Mouse (Mus musculus): Measurements from ENCODE around the gene 1700020A23Rik.
"Not testable (repeated sequence)": the region's sequence is repeated elsewhere in the genome, so short reads cannot be mapped to it uniquely, and the experiment has no call there.

Gene 1700020A23Rik

DNA sequence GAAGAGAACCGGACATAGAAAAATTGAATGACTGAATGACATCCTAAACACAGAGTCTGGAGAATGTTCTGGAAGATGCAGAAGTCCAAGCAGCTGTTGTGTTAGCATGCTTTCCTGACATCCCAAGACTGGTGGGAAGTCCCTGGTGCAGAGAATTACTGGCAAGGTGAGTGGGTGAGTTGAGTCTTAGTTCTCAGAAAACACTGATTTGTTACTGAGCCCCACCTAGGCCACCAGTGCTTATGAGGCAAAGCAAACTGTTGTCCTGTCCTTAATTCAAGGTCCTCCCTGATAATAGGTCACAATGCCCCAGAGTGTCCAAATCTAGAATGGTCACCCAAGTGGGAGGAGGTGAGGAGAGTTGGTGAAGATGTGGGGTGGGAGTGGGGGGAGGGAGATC is at the start of gene 1700020A23Rik, which contains the start of gene Gm28372:
1700020A23Rik (plus strand) TSS at position 321 of the 400 bp plus-strand sequence.
Gm28372 (plus strand) TSS at position 301 of the 400 bp plus-strand sequence.
- DNase-seq (ENCODE audit: low read depth, low spot score), result no peak

DNA sequence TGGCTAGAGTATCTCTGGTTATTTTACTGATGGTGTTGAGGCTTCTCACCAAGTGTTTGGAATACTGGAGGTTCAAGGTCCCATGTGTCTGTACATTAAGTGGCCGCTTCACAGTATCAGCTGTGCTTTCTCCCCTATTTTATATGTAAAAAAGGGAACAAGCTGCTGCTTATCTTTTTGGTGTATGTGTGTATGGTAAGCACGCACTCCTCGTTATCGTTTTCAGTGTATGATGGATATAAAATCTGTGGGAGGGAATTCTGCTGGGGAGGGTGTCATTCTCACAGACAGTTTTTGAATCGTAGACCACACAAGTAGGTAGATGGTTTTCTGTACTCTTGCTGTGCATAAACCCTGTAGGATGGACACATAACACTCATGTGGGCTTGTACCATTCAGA is 47.5 kb upstream of the 1700020A23Rik start:
- no peak for DNase-seq (ENCODE audit: low read depth, low spot score)

DNA sequence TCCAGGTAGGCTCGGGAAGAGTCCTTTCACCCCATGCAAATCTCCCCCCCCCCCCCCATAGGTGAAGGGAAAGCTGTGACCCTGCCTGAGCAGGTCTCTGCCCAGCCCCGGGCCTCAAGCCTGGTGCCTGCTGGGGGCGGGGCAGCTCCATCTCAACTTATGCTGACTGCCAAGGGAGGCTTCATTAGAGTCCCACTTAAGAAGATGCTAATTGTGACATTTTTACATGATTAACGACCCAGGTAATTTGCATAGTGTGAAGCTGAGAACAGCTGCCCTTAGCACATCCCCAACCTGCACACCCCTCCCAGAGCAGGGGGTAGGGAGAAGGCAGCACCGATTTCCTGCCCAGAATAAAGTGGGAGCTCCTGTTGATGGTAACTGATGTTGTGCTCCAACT is 46.2 kb upstream of the 1700020A23Rik start:
- no peak for DNase-seq (ENCODE audit: low read depth, low spot score)

DNA sequence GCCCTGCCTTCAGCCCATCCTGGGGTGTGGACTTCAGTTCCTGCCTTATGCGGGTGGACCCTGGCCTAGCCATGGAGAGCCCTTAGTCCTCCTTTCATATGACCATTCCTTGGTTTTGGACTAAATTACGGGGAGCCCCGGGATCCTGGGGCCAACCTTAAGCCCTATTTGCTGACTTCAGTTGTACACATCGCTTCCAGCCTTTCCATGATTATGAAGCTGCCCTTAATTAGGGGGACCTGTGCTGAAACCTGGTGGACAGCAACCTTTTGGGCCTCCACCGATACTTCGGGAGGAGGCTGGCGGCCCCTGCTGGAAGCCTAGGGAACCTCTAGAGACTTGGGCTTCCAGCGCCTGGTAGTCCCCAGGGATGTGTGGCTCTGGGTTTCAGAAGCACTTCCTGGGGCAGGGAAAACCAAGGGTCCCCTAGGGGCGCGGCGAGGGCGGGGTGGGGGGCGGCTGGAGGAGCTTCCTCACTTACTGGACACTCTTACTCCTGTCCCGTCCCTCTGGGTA is 42.5 kb upstream of the 1700020A23Rik start:
- DNase-seq (ENCODE audit: low read depth, low spot score), result no peak

DNA sequence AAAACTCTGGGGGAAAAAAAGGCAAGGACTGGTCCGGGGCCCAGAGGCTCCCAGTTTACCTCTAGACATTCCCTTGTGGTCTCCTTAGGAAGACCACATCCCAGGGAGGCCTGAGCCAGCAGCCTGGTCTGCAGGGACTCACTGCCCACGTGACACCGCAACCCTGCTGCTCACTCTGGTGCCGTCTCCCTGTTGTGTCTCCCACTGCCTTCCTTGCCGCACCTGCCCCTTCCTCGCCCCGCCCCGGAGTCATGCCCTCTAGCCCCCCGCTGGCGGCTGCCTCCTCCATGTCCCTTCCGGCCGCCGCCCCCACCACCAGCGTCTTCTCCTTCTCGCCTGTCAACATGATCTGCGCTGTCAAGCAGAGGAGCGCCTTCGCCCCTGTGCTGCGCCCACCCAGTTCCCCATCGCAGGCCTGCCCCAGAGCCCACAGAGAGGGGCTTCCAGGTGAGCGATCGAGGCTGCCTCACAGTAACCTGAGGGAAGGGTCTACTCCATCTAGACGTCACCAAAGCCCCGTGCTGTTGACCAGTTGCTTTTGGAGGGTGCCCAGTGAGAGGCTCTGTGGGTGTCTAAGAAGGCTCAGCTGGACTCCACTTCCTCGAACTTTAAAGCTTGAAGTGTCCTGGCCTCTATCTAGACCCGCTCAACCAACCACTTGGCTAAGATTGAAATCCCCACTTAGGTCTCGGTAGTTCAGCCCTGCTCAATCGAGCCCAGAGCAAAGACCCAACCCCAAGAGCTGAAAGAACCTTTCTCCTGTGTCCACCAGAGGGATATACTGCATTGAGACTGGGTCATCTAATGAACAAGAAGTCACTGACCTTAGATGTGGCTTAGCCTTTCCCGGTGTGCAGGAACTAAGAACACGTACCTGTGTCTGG is 39.6 kb upstream of the 1700020A23Rik start:
- DNase-seq (ENCODE audit: low read depth, low spot score), result no peak

DNA sequence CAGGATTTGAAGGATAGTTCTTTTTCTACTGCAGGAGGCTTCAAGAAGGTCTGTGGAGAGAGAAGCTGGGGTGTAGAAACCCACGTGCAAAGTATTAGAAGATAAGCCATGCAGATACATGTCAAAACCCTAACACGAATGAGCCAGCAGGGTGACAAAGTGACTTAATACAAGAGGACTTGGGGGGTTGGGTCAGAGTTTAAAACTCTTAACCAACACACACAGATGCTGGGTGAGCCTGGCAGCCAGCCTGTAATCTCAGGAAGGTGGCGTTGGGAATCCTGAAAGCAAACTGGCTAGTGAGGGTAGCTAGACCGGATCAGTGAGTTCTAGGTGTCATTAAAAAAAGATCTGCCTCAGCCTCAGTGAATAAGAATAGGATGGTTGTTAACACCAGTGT is 37.7 kb upstream of the 1700020A23Rik start:
- DNase-seq (ENCODE audit: low read depth, low spot score), result no peak

DNA sequence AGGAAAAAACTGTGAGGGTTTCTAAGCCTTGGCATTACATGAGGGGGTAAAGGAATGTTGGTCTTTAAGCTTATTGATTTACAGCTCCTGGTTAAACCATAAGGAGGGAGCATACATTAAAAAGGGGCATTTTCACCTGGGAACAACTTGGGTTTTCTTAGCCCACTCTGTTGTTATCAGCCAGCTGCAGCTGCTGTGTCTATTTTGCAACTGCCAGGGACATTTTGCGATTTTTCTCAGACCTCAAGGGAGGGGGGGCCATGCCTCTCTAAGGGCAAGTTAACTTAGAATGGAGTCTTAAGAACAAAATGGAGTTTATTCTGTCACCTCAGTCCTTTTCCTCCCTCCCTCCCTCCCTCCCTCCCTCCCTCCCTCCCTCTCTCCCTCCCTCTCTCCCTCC is 32.0 kb upstream of the 1700020A23Rik start:
- DNase-seq (ENCODE audit: low read depth, low spot score), result not testable (repeated sequence)

DNA sequence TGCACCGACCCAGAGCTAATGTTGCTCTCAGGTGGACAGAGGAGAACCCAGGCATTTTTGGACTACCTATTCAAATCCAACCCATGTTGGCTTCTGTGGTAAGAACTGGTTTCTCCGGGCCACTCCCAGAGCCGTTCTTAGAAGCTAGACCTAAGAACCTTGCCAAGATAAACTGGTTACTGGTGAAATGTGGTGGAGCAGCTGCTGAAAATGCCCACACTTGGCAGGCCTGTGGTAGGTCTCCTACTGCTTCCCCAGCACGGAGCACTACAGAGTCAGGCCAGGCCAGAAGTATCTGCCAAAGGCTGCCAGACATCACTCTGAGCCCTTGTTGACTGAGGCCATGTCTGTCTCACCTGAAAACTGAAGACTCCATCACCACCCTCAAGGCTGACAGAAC is 30.1 kb upstream of the 1700020A23Rik start:
- no peak for DNase-seq (ENCODE audit: low read depth, low spot score)

DNA sequence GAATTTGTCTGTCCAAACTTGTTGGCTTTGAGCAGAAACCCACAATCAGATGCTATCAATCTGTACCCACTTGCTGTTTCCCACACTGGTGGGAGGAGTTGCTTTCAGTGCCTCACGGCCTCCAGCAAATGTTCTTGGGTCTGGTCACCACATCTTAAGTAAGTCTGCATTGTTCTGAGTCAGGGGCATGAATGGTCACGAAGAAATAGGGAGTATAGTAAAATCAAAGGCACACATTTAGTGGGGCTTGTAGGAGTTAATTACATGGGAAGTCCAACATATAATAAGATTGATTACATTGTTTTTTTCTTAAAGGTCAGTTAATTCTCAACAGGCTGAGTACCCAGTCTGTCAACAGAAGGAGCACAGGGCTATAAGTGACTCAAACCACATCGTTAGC is 21.9 kb upstream of the 1700020A23Rik start:
- no peak for DNase-seq (ENCODE audit: low read depth, low spot score)

DNA sequence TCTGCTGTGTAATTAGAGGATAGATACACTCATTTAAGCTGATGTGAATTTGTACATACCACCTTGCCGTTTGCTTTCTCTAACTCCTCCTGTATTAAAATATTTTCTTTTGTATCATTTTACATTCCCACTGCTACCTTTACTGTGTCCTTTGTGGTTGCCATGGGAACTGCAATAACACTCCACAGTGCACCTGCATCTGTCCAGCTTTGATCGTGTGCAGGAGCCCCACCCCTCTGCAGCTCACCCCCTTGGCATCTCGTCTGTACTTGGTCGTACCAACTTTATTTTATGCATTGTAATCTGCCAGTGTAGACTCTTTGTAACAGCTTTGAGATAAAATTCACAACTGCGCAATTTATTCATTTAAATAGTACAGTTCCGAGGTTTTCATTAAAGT is 21.2 kb upstream of the 1700020A23Rik start:
- DNase-seq (ENCODE audit: low read depth, low spot score), result no peak

DNA sequence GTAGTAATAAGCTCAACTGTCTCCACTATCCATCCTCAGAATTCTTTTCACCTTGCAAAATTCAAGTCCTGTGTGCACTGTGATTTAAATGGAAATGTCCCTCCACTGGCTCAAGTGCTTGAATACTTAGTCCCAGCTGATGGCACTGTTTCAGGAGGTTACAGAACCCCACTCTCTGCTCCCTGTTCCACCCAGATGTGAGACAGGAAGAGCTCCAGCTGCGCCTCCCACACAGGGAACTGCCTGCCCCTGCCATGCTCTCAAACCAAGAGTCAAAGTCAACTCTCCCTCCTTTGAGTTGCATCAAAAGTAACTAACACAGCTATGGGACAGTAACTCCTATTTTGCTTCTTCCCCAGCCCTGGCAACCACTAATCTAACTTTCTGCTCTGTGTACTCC is 18.8 kb upstream of the 1700020A23Rik start:
- DNase-seq (ENCODE audit: low read depth, low spot score), result no peak

DNA sequence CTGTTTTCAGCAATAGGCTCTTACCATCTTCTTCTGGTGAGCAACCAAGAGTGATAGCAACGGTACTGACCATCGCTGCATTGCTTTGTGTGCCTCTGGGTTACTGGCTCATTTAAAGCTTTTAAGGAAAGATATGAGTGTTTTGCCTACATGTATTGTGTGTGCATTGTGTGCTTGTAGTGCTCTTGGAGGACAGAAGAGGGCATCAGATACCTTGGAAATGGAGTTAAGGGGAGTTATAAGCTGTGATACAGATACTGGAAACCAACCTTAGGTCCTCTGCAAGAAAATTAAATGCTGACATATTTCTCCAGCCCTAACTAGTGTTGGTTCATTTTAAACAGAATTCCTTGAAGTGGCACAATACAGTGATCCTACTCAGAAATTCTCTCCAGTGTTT is 16.3 kb upstream of the 1700020A23Rik start:
- no peak for DNase-seq (ENCODE audit: low read depth, low spot score)

DNA sequence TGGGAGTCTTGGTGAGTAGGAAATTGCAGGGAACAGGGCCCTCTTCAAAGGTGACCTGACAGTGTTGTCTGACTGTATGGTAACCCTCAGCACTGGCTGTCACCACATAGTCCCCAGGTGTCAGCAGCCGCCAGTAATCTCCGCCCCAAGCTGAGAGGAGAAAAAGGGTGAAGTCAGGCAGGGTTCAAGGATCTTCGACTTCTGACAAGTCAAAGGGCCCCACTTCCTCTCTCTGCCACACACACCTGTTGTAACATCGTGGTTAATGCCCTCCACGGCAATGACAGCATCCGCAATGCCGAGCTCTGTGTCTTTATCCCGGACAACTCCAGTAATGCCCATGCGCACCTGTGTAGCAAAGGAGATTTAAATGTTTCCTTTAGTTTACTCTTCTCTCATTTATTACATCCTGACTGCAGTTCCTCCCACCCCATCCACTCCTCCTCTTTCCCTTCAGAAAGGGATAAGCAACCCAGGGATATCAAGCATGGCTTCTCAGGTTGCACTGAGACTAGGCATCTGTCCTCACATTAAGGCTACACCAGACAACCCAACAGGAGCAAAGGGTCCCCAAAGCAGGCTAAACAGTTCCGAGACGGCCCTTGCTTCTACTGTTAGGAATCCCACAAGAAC is 13.9 kb upstream of the 1700020A23Rik start:
- DNase-seq (ENCODE audit: low read depth, low spot score), result no peak

DNA sequence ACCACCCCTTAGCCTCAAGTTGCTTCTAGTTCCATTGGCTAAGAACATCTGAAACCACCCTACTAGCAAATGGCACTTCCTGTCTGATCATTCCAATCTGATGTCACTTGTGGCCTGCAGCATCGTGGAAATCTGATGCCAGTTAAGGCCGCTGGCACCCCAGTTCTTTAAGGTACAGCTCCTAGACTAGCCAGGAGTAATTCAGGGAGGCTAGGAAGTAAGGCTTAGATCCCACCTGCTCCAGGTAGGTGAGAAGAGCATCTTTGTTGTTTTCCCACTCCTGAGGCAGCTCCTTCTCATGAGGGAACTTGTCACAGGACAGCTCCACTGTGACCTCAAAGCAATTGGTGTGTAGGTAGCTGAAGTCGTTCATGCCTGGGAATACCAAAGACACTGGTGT is 12.2 kb upstream of the 1700020A23Rik start:
- no peak for DNase-seq (ENCODE audit: low read depth, low spot score)

DNA sequence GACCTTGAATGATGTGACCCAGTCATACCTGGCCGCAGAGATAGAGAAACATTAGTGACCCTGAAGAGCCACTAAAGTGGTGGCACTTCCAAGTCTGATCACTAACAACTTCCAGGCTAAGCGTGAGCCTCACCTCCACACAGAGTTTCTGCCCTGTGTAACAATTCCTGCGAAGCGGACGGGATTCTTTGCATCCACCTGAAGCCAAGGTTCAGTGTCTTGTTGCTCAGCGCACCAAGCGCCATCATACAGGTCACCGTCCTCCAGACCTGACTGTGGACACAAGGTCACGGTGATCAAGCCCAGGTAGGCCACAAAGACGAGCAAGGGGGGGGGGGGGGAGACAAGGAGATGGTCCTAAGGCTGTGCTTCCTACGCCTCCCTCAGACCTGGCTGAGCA is 9.4 kb upstream of the 1700020A23Rik start:
- no peak for DNase-seq (ENCODE audit: low read depth, low spot score)

DNA sequence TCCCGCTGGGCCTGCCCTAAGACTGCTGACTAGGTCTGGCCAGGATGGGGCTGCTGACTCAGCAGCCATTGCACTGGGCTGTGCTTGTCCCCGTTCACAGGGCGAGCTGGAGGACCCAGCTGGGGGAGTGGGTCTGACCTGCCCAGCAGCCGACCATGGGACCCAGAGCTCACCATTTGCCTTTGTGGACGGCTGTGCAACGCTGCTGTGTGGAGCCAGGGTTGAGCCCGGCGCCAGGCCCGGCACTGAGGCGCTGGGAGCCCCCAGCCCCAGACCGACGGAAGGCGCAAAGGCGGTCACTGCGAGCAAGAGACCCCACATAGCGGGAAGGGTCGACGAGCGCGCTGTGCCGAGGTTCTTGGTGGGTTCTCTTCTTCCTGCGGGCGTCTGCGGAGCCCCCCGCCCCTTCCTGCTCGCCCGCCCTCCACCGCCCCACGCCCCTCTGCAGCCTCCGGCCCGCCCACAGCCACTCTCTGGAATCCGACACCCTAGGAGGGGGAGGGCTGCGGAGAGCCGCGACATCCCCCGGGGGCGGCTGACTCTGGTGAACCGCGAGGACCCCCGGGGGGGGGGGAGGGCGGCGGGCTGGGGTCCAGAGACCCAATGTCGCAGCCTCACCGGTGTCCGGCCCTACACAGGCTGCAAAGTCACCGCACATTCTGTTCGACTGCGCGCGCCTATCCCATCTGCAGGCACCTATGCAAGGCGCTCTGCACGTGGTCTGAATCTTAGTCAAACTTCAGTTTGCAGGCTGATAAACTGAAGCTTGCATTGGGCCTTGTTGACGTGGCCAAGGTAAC is 7.7 kb upstream of the 1700020A23Rik start, which contains the start of gene Cpxm1:
Cpxm1 (minus strand) TSS at position 389 of the 800 bp plus-strand sequence.
- no peak for DNase-seq (ENCODE audit: low read depth, low spot score)

DNA sequence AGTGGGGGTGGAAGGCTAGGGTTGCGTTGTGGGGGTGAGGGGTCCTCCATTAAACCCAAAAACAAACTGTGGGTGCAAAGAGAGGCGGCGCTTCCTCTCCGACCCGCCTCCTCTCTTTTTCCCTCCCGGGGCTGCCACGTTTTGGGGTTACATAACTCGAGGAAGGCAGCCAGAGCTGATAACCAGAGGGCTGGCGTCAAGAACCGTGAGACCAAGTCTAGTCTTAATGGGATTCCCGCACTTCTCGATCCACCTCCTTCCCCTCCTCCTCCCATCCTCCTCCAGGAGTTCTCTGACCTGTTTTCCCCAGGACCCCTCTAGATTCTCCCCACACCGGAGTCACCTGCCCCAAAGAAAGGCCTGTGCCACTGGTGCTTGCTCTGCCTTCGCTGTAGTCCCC is 7.0 kb upstream of the 1700020A23Rik start:
- no peak for DNase-seq (ENCODE audit: low read depth, low spot score)

DNA sequence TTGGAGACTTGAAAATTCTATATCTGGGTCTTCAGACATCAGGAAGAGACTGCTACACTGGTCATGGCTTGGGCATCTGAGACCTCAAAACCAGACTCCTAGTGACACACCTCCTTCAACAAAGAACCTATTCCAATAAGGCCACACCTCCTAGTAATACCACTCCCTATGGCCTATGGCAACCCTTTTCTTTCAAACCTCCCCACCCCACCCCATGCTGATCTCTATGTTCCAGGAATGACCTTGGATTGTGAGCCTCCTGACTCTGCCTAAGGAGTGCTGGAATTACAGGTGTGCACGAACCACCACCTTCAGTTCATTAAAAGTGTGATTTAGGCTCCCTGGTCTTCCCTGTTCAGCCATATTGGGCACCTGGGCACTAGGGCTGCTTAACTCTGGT is 5.0 kb upstream of the 1700020A23Rik start:
- DNase-seq (ENCODE audit: low read depth, low spot score), result no peak

DNA sequence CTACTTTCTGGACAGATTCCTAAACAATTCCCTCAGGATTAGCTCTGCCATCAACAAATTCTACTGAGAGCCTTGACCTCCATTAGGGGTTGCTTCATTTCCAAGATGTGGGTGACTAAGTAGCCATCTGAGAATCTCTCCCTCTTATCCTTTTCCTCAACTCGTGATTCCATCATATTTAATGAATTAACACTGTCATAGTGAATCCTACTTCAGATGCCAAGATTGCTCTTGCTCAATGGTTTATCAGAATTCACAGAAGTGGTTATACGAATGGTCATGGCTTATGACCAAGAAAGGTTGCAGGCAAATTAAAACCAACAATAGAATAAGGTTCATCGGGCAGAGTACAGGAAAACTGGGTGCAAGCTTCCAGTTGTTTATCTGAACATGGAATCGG is 3.2 kb upstream of the 1700020A23Rik start:
- no peak for DNase-seq (ENCODE audit: low read depth, low spot score)

DNA sequence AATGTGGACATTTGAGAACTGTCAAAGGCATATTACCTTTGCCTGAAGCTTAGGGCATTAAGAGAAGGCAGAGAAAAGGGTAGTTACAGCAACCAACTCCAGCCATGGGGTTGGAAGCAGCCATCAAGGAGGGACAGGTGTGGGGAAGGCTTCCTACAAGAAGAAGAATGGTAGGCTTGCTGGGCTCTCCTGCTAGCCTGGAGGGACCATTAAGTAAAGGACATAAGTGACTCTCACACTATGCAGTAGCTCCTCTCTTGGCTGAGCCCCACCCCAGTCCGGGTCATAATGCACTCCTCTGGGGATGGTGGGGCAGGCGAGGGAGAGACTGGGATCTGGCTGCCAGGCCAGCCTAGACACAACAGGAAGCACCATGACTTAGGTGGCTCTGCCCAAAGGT is 1.1 kb downstream of the 1700020A23Rik start, which contains the start of gene Tmem239:
Tmem239 (plus strand) TSS at position 301 of the 400 bp plus-strand sequence.
- no peak for DNase-seq (ENCODE audit: low read depth, low spot score)

DNA sequence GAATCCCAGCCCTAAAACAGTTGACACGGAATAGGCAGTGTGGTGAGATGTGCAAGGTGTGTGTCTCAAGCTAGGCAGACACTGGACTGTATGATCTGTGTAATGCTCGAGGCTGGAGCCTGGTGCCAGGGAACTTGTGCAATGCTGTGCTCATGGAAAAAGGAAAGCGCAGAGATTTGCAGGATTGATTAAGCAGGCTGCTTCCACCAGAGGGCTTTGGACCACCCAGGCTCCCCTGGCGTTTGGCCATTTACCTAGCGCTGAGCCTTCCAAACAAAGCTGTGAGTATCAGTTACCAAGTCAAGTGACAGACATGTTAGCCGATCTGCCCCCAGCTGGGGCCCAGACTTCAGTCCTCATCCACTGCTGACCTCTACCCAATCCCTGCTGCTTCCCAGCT is 3.1 kb downstream of the 1700020A23Rik start:
- no peak for DNase-seq (ENCODE audit: low read depth, low spot score)

Data from brain, embryonic 18.5 days (tissue).